Mouse (Mus musculus) forebrain, embryonic 15.5 days (tissue): ENCODE data around the gene Glis2. TPM values are rescaled to one million over a fixed set of nuclear protein-coding genes. Genes with fewer than 3 reads are reported as not detected.

ENCODE experiments used
- polyA plus RNA-seq: library from polyadenylated mRNA; unstranded; fragments of >200 nt; fragmentation: Nextera tagmentation; extraction: Ambion mirVana; gene quantifications from 2 replicates; pipeline ENCODE4 v1.2.1, GENCODE M21; 2015

Glis2 gene
- polyA plus RNA-seq, 1 experiment from 2014 or later, result 14.6 TPM

Other genes with a start within 250 kb of the Glis2 start
- gene Adcy9, start 174.2 kb upstream of the Glis2 start, polyA plus RNA-seq, result 2.6 and 2.7 TPM in 2 replicates
- 40.1 and 40.2 TPM in 2 replicates for gene Srl, start 52.9 kb upstream of the Glis2 start, polyA plus RNA-seq
- 14.3 and 15.2 TPM in 2 replicates for gene Tfap4, start 34.9 kb upstream of the Glis2 start, polyA plus RNA-seq
- 162 and 171 TPM in 2 replicates for gene Pam16, start 30.3 kb downstream of the Glis2 start, polyA plus RNA-seq
- 3.0 and 3.6 TPM in 2 replicates for gene Vasn, start 45.2 kb downstream of the Glis2 start, polyA plus RNA-seq
- 55.8 and 58.0 TPM in 2 replicates for gene Dnaja3, start 45.3 kb downstream of the Glis2 start, polyA plus RNA-seq
- 25.0 TPM in 2 replicates for gene Coro7, start 85.1 kb downstream of the Glis2 start, polyA plus RNA-seq
- 103 and 115 TPM in 2 replicates for gene Nmral1, start 124.6 kb downstream of the Glis2 start, polyA plus RNA-seq
- 85.3 and 88.3 TPM in 2 replicates for gene Hmox2, start 131.6 kb downstream of the Glis2 start, polyA plus RNA-seq
- 101 and 104 TPM in 2 replicates for gene Cdip1, start 195.6 kb downstream of the Glis2 start, polyA plus RNA-seq
- 0.56 and 0.75 TPM in 2 replicates for gene 4930562C15Rik, start 240.7 kb downstream of the Glis2 start, polyA plus RNA-seq